Mouse (Mus musculus) embryonic facial prominence, embryonic 10.5 days (tissue): ENCODE measurements around the gene Sobp. TPM values are rescaled to one million over a fixed set of nuclear protein-coding genes. Genes with fewer than 3 reads are reported as not detected.

ENCODE experiments used
- DNase-seq: peaks from one replicate; pipeline ENCODE4 v3.0.0-alpha.2; 2017; ENCODE audit warnings: low spot score
- H3K27ac ChIP-seq: fragments of 300-500 bp; sonication (generic); replicated peaks from 2 replicates; pipeline ENCODE4 v1.5.1; 2016; ENCODE audit warnings: mild to moderate bottlenecking
- H3K27me3 ChIP-seq: fragments of 300-500 bp; sonication (generic); replicated peaks from 2 replicates; pipeline ENCODE4 v1.6.1; 2016; ENCODE audit warnings: low read depth, mild to moderate bottlenecking; ENCODE audit not compliant: poor library complexity, severe bottlenecking
- H3K36me3 ChIP-seq: fragments of 300-500 bp; sonication (generic); replicated peaks from 2 replicates; pipeline ENCODE4 v1.6.1; 2016; ENCODE audit warnings: mild to moderate bottlenecking, moderate library complexity
- H3K4me1 ChIP-seq: fragments of 300-500 bp; sonication (generic); 2 replicates; pipeline ENCODE4 v1.6.1; 2016
- H3K4me3 ChIP-seq: fragments of 300-500 bp; sonication (generic); 2 replicates; pipeline ENCODE4 v1.5.1; 2016; ENCODE audit warnings: mild to moderate bottlenecking, moderate library complexity
- H3K9me3 ChIP-seq: fragments of 300-500 bp; sonication (generic); 2 replicates; pipeline ENCODE4 v1.6.1; 2016; ENCODE audit warnings: mild to moderate bottlenecking
- WGBS: fragments of 180-500 bp; shearing (Covaris S2); methylation state at CpG from one replicate; pipeline ENCODE4 v1.1.7; 2016; 5-methylcytosine and 5-hydroxymethylcytosine counted together
- polyA plus RNA-seq: library from polyadenylated mRNA; unstranded; fragments of >200 nt; fragmentation: Nextera tagmentation; extraction: Ambion mirVana; gene quantifications from 2 replicates; pipeline ENCODE4 v1.2.1, GENCODE M21; 2016

The Sobp gene
- polyA plus RNA-seq, 1 experiment from 2014 or later, result 3.2 TPM

GRCm38 (mm10) chr10:43037455-43037793, 136.9 kb downstream of the Sobp start:
- Histone ChIP-seq H3K27ac (0 out of 2 replicates have a peak overlapping the region, but pooled peaks have one; percentile 2), H3K36me3 (peaks cover 16% of the 10 kb centered on the region), H3K4me3 (no peak overlapping the region), H3K4me1 (peaks cover 53% of the 10 kb centered on the region), H3K9me3 (no peaks in the 10 kb centered on the region), H3K27me3 (no peaks in the 10 kb centered on the region)
- 41% methylated on average over 7 of the region's 7 CpGs for WGBS
- no peak for DNase-seq

- 0 out of 2 replicates have a peak overlapping the region, but pooled peaks have one; percentile 2 for H3K27ac ChIP-seq
- DNase-seq, result no peak
- peaks cover 16% of the 10 kb centered on the region for H3K36me3 ChIP-seq
- H3K4me1 ChIP-seq, result peaks cover 51% of the 10 kb centered on the region
- H3K9me3 ChIP-seq, result no peaks in the 10 kb centered on the region
- WGBS, result 68% methylated on average over 21 of the region's 21 CpGs
- H3K27me3 ChIP-seq, result no peaks in the 10 kb centered on the region
- H3K4me3 ChIP-seq, result no peak overlapping the region
Measured at GRCm38 (mm10) chr10:43036646-43037454, 137.5 kb downstream of the Sobp start.

GRCm38 (mm10) chr10:43035579-43035978, 138.8 kb downstream of the Sobp start:
- no peak for DNase-seq
- 66% methylated on average over 8 of the region's 8 CpGs for WGBS
- Histone ChIP-seq H3K27ac (no peak overlapping the region), H3K4me3 (no peak overlapping the region), H3K9me3 (no peaks in the 10 kb centered on the region), H3K4me1 (peaks cover 51% of the 10 kb centered on the region), H3K27me3 (no peaks in the 10 kb centered on the region), H3K36me3 (peaks cover 17% of the 10 kb centered on the region)

DNA sequence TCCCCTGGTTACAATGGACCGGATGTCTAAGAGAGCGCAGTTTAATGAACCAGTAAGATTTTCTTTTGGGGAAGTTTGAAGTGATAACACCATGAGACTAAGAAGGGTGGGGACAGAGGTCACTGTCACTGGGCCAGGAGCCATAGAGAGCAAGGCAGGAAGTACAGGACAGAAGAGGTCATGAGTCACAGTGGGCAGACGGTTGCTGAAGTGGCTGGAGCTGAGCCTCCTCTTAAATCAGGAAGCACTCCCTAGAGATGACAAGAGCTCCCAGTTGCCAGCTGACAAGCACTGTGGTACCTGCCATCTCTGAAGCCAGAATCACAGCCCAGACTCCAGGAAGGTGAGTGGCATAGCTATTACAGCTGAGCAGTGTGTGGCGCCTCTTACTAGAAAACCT, 139.5 kb downstream of the Sobp start:
- H3K4me1 ChIP-seq, result peaks cover 59% of the 10 kb centered on the region

GRCm38 (mm10) chr10:43033481-43034248, 140.7 kb downstream of the Sobp start:
- Histone ChIP-seq H3K27me3 (0 out of 2 replicates have a peak, but pooled peaks cover 5% of the 10 kb centered on the region), H3K36me3 (peaks cover 6% of the 10 kb centered on the region; the same call in 1 of the 2 replicates)

More for the DNA sequence above, 139.5 kb downstream of the Sobp start:
- DNase-seq, result no peak
- Histone ChIP-seq H3K9me3 (no peaks in the 10 kb centered on the region), H3K4me3 (no peak overlapping the region), H3K27ac (no peak overlapping the region), H3K36me3 (peaks cover 10% of the 10 kb centered on the region), H3K27me3 (no peaks in the 10 kb centered on the region)
- WGBS, result 77% methylated on average over 4 of the region's 4 CpGs

DNA sequence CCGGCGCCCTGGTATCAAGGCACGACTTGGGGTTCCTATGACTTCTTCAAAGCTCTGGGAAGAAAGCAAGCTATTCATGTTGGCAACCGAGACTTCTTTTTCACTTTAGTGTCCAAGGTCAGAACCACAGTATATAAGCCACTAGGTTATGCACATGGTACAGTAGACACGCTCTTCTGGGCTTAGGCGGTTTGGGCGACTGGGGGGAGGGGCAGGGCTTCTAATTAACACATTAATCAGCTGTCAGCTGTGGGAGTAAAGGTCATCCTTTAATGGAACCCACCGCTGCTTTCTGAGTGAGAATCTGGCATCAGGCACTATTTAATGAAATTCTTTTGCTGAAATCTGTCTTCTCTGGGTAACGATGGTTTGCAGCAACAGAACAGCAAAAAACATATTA, 147.3 kb downstream of the Sobp start:
- 75% methylated on average over 9 of the region's 9 CpGs for WGBS
- DNase-seq, result no peak

More at GRCm38 (mm10) chr10:43033481-43034248, 140.7 kb downstream of the Sobp start:
- no peak for DNase-seq
- Histone ChIP-seq H3K4me3 (no peak overlapping the region), H3K9me3 (no peaks in the 10 kb centered on the region), H3K27ac (no peak overlapping the region), H3K4me1 (peaks cover 62% of the 10 kb centered on the region)
- WGBS, result 84% methylated on average over 15 of the region's 15 CpGs

DNA sequence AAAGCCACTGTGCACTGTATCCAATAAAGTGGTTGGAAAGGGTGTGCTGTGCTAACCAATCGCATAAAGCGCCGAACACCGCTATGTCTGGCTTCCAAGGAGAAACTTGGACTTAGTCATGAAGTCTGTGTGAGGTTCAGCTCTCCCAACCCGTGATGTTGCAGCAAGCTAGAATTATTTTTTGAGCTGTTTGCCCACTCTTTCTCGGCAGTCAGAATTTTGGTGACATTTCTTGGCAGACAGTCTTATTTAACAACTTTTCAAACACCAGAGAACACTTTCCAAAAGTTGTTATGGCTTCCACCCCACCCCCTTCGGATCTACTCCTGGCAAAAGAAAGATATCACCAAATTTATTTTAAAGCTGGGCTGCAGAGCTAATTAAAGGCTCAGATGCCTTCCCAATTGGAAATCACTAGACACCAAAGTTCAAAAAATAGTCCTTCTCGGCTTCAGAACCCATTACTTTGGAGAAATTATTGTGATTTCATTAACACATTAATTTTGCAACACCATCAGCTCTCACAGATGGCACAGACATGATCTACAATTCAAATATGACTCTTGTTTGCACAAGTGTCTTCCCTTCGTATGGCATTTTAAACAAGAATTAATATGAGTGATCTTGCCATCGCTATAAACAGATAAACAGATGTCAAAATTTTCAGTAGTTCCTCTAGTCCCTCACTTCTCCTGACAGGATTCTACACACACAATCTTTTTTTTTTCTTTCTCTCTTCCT, 150.7 kb downstream of the Sobp start:
- H3K36me3 ChIP-seq, result peaks cover 16% of the 10 kb centered on the region; the same call in 1 of the 2 replicates
- no peak overlapping the region for H3K27ac ChIP-seq
- H3K9me3 ChIP-seq, result no peaks in the 10 kb centered on the region
- DNase-seq, result no peak
- peaks cover 67% of the 10 kb centered on the region for H3K27me3 ChIP-seq
- H3K4me3 ChIP-seq, result no peak overlapping the region
- peaks cover 38% of the 10 kb centered on the region for H3K4me1 ChIP-seq
- WGBS, result 86% methylated on average over 10 of the region's 10 CpGs

More for the DNA sequence above, 147.3 kb downstream of the Sobp start:
- Histone ChIP-seq H3K27ac (no peak overlapping the region), H3K27me3 (peaks cover 38% of the 10 kb centered on the region), H3K4me3 (no peak overlapping the region), H3K4me1 (peaks cover 35% of the 10 kb centered on the region), H3K36me3 (peaks cover 6% of the 10 kb centered on the region; the same call in 1 of the 2 replicates), H3K9me3 (no peaks in the 10 kb centered on the region)

- Histone ChIP-seq H3K27me3 (peaks cover 77% of the 10 kb centered on the region), H3K27ac (peak overlapping the region; percentile 75; the same call in 1 of the 2 replicates), H3K4me3 (peak overlapping the region; percentile 69), H3K9me3 (no peaks in the 10 kb centered on the region), H3K4me1 (peaks cover 27% of the 10 kb centered on the region), H3K36me3 (peaks cover 16% of the 10 kb centered on the region; the same call in 1 of the 2 replicates)
- peak; percentile 43 for DNase-seq
- WGBS, result 2% methylated on average over 29 of the region's 29 CpGs
Measured at GRCm38 (mm10) chr10:43022190-43022761, 152.1 kb downstream of the Sobp start.

- H3K4me1 ChIP-seq, result peaks cover 21% of the 10 kb centered on the region
- DNase-seq, result peak; percentile 68
- peaks cover 80% of the 10 kb centered on the region for H3K27me3 ChIP-seq
- peaks cover 16% of the 10 kb centered on the region; the same call in 1 of the 2 replicates for H3K36me3 ChIP-seq
- H3K27ac ChIP-seq, result peak overlapping the region; percentile 75
- H3K4me3 ChIP-seq, result peak overlapping the region; percentile 69
- WGBS, result under 1% methylated on average over 69 of the region's 69 CpGs
- no peaks in the 10 kb centered on the region for H3K9me3 ChIP-seq
Measured at GRCm38 (mm10) chr10:43021512-43022116, 152.7 kb downstream of the Sobp start.

- peaks cover 21% of the 10 kb centered on the region for H3K4me1 ChIP-seq
- 4% methylated on average over 35 of the region's 35 CpGs for WGBS
- H3K9me3 ChIP-seq, result no peaks in the 10 kb centered on the region
- H3K4me3 ChIP-seq, result peak overlapping the region; percentile 69
- H3K27ac ChIP-seq, result peak overlapping the region; percentile 75
- peaks cover 16% of the 10 kb centered on the region; the same call in 1 of the 2 replicates for H3K36me3 ChIP-seq
- DNase-seq, result peak; percentile 55
- peaks cover 78% of the 10 kb centered on the region for H3K27me3 ChIP-seq
Measured at GRCm38 (mm10) chr10:43021017-43021416, 153.3 kb downstream of the Sobp start.

DNA sequence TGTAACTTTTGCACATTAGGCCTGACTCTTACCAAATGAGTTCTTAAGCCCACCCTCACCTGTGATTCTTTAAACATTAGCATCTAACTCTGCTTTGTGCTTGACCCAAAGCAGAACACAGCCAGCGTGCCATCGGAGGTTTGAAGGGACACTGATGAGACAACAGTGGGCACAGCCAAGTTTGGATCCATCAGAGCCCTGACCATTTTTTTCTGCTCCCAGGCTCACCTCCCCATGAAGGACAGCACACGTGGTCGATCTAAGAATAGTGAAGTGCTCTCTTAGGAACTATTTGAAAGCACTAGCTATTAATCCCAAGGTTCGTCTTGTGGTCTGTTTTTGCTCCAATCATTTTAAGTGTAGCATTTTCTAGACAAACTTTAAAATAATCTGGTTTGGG, 159.5 kb downstream of the Sobp start:
- H3K4me1 ChIP-seq, result peaks cover 20% of the 10 kb centered on the region
- peaks cover 26% of the 10 kb centered on the region for H3K27me3 ChIP-seq
- DNase-seq, result no peak
- H3K27ac ChIP-seq, result no peak overlapping the region
- WGBS, result 91% methylated on average over 5 of the region's 5 CpGs
- peaks cover 12% of the 10 kb centered on the region; the same call in 1 of the 2 replicates for H3K36me3 ChIP-seq
- no peak overlapping the region for H3K4me3 ChIP-seq
- no peaks in the 10 kb centered on the region for H3K9me3 ChIP-seq
